Mouse (Mus musculus) thymus, adult 2 months (tissue): ENCODE data around the gene Taf6l. TPM values are rescaled to one million over a fixed set of nuclear protein-coding genes. Genes with fewer than 3 reads are reported as not detected.

Experiments used
- DNase-seq: peaks from one replicate; pipeline ENCODE4 v3.0.0; 2021
- H3K27ac ChIP-seq: fragments of 200-500 bp; 2 replicates; pipeline ENCODE4 v1.5.1; 2012; ENCODE audit warnings: low read length, control low read depth; ENCODE audit not compliant: control insufficient read depth, insufficient read depth
- H3K27me3 ChIP-seq: fragments of 200-500 bp; 2 replicates; pipeline ENCODE4 v1.6.1; 2012; ENCODE audit warnings: mild to moderate bottlenecking, low read length, moderate library complexity, mixed read lengths; ENCODE audit not compliant: control insufficient read depth, insufficient read depth
- H3K36me3 ChIP-seq: fragments of 200-500 bp; 2 replicates; pipeline ENCODE4 v1.6.1; 2012; ENCODE audit warnings: mild to moderate bottlenecking, low read length, moderate library complexity; ENCODE audit not compliant: control insufficient read depth, insufficient read depth
- H3K4me1 ChIP-seq: fragments of 200-500 bp; replicated peaks from 2 replicates; pipeline ENCODE4 v1.6.1; 2012; ENCODE audit warnings: low read length; ENCODE audit not compliant: control insufficient read depth, insufficient read depth
- H3K4me3 ChIP-seq: fragments of 200-500 bp; 2 replicates; pipeline ENCODE4 v1.5.1; 2012; ENCODE audit warnings: mild to moderate bottlenecking, low read length, control low read depth, moderate library complexity; ENCODE audit not compliant: control insufficient read depth, insufficient read depth
- CTCF ChIP-seq: fragments of 200-500 bp; IDR thresholded peaks from 2 replicates; pipeline ENCODE4 v1.5.1; 2012; ENCODE audit warnings: mild to moderate bottlenecking, control low read depth, low read length, moderate library complexity, borderline replicate concordance; ENCODE audit not compliant: control insufficient read depth, poor library complexity, insufficient read depth; ENCODE audit errors: extremely low read depth
- POLR2A ChIP-seq: fragments of 200-500 bp; IDR thresholded peaks from 2 replicates; pipeline ENCODE4 v1.6.1; 2012; ENCODE audit warnings: mild to moderate bottlenecking, low read length, control low read depth, moderate library complexity; ENCODE audit not compliant: control insufficient read depth, poor library complexity, insufficient read depth; ENCODE audit errors: extremely low read depth
- WGBS: fragments of 180-500 bp; shearing (Covaris S2); methylation state at CpG from one replicate; pipeline ENCODE4 v1.1.7; 2018; 5-methylcytosine and 5-hydroxymethylcytosine counted together
- polyA plus RNA-seq: library from polyadenylated mRNA; depleted of rRNA; stranded (reverse); fragments of >200 nt; gene quantifications from 2 replicates; pipeline ENCODE4 v1.2.3, GENCODE M21; 2012

Taf6l gene
- polyA plus RNA-seq, 1 experiment = 24.9 TPM

DNA sequence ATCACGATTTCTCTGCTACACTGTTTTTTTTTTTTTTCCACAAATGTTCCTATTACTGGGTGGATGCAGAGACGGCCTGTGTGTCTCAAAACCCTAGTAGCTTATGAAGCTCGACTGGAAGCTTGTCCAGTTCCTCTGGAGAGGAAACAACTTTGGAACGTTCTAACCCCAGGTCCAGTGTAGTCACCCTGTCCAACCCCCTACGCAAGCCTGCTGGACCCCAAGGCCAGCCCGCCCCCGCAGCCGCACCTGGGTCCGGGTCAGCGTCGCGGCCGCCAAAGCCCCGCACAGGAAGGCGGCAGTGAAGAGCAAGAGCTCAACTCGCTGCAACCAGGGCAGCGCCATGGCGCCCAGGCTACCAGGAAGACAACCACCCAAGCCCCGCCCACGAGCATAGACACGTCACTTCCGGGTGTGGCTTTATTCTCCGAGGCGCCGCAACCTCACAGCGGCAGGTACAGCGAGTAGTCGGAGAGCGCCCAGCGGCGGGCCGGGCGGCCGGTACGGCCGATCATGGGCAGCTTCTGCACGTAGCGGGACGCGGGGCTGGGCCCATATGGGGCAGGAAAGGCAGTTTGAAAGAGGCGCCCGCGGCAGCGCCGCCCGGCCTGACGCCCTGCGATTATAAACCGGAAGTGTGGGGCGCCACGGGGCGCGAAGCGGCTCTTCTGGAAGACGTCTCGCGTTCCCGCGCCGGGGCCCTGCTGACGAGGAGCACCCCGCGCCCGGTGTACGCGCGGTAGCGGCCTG is 12.0 kb downstream of the Taf6l start, which contains the start of gene Tmem179b:
TSS of gene Tmem179b (minus strand) at position 382 of the 750 bp plus-strand sequence.
- under 1% methylated on average over 68 of the region's 68 CpGs for WGBS
- TF ChIP-seq CTCF = peak; percentile 62; the same call in 1 of the 2 replicates
- TF ChIP-seq POLR2A = peak; percentile 98
- Histone ChIP-seq H3K27me3 (no peaks in the 10 kb centered on the region), H3K4me1 (peaks cover 23% of the 10 kb centered on the region), H3K27ac (peak within 1 kb of the TSS; percentile 65), H3K4me3 (peak within 1 kb of the TSS; percentile 55), H3K36me3 (peaks cover 16% of the 10 kb centered on the region)
- peak; percentile 97 for DNase-seq

DNA sequence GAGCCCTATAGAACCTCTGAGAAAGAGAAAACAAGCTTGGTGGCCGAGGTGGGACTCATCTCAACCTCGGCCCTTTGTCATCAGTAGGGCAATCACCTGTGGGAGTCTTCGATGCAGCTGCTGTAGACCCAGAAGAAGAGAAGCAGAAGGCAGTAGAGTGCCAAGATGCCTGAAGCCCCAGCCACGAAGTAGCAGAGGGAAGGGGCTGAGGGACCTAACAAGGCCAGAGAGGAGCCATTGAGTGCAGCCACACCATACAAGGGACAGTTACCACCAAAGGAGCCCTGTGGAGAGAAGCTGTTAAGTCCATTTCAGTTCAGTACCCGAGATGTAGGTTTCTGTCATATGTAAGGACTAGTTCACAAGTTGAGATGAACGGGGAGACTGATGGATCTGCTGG is 12.8 kb downstream of the Taf6l start:
- no peak for DNase-seq
- TF ChIP-seq POLR2A (no peak), CTCF (no peak)
- Histone ChIP-seq H3K27me3 (no peaks in the 10 kb centered on the region), H3K4me3 (peak overlapping the region; percentile 24), H3K27ac (no peak overlapping the region), H3K4me1 (peaks cover 23% of the 10 kb centered on the region), H3K36me3 (peaks cover 25% of the 10 kb centered on the region)
- WGBS = 47% methylated on average over 6 of the region's 6 CpGs

DNA sequence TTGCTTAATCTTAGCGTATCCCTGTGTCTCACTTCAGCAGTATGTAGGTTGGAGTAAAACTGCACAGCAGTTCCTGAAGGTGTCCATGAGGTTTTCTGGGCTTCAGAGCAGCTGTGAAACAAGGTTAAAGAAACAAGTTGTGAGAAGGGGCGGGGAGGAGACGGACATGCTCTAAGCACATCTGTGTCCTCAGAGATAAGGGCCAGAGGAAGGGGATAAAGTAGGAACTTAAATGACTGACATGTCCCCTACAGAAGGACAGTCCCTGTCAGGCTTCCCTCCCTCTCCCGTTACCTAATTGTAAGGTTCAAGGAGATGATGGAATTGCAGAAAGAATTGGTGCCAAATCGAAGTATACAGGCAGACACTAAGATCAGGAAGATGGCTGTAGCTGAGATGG is 13.2 kb downstream of the Taf6l start:
- no peak overlapping the region for H3K4me3 ChIP-seq
- no peak for DNase-seq
- no peaks in the 10 kb centered on the region for H3K27me3 ChIP-seq
- H3K27ac ChIP-seq = no peak overlapping the region
- H3K4me1 ChIP-seq = peaks cover 23% of the 10 kb centered on the region
- peaks cover 29% of the 10 kb centered on the region for H3K36me3 ChIP-seq
- WGBS = 69% methylated on average over 5 of the region's 5 CpGs
- TF ChIP-seq POLR2A (no peak), CTCF (no peak)

DNA sequence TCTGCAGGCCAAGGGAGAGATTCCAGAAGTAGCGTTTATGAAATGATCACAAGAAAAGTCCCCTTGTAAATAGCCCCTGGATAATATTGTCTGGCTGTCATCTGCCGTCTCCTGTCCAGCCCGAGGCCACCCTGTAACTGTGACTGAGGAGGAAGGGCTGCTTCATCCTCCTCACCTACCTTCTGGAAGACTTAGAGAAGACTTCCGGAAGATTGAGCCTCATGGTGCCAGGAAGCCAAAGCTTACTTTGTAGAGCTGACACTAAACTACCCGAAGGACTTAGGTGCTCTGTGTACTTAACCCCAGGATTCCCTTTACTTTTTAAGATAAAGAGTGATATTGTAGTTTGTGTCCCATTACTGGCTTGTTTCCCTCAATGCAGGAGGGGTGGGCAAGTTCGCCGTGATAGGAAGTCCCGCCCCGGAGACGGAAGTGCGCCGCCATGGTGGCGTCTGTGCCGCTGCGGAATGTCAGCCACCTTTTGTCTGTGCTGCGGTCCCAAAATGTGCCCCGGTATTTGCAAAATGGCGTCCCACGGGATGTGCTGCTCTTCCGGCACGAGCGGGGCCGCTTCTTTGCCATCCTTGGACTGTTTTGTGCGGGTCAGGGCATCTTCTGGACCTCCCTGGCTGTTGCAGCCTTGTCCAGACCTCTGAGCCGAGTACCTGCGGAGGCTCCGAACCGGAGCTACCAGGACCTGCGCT is 15.5 kb downstream of the Taf6l start, which contains the start of gene Tmem223:
TSS of gene Tmem223 (plus strand) at position 430 of the 704 bp plus-strand sequence.
- Histone ChIP-seq H3K4me3 (peak within 1 kb of the TSS; percentile 78), H3K36me3 (peaks cover 52% of the 10 kb centered on the region), H3K27ac (peak within 1 kb of the TSS; percentile 77), H3K4me1 (peaks cover 23% of the 10 kb centered on the region), H3K27me3 (no peaks in the 10 kb centered on the region)
- peak; percentile 83 for DNase-seq
- WGBS = 18% methylated on average over 29 of the region's 29 CpGs
- TF ChIP-seq POLR2A (peak; percentile 87), CTCF (peak; percentile 32; the same call in 1 of the 2 replicates)

DNA sequence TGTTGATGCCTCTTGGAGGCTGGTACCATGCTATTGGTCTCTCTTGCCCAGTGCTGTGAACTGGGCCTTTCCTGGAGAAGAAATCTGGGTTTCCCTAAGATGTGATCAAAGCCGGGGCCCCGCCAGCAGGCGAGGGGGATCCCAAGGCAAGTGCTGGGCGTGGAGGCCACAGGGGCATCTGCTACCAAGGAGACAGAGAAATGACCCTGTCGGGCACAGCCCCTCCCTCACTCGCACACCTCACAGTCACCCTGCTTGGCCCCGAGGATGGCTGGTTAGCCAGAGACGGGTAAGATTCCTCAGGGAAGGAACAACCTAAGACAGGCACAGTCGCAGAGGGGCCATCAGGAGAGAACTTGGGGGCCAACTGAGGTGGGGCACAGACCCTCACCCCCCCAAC is 20.7 kb downstream of the Taf6l start:
- no peak for DNase-seq
- Histone ChIP-seq H3K36me3 (peaks cover 83% of the 10 kb centered on the region), H3K4me1 (peaks cover 4% of the 10 kb centered on the region), H3K27me3 (no peaks in the 10 kb centered on the region), H3K4me3 (no peak overlapping the region), H3K27ac (no peak overlapping the region)
- 97% methylated on average over 9 of the region's 9 CpGs for WGBS
- TF ChIP-seq POLR2A (no peak), CTCF (no peak)

DNA sequence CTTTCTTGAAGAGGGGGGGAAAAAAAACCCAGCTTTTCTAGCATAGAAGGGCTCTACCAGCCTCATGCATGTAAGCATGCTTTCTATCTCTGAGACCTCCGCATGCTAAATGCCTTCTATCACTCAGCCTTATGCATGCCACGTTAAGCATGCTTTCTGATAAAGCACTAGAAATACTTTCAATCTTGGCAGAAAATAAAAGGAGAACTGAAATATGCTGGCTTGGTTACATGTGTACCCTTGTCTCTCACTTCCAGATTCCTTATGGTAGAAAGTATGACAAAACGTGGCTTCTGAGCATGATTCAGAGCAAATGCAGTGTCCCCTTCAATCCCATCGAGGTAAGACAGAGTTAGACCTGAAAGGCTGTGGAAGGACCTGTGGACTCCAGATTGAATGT is 22.9 kb downstream of the Taf6l start:
- Histone ChIP-seq H3K4me1 (peaks cover 4% of the 10 kb centered on the region; the same call in 1 of the 2 replicates), H3K27me3 (no peaks in the 10 kb centered on the region), H3K36me3 (peaks cover 62% of the 10 kb centered on the region), H3K4me3 (no peak overlapping the region), H3K27ac (no peak overlapping the region)
- no peak for TF ChIP-seq CTCF
- no peak for TF ChIP-seq POLR2A
- no peak for DNase-seq
- 92% methylated on average over 4 of the region's 4 CpGs for WGBS
